ENCODE assay signal across 19 mouse cellular contexts in genomic region chr12:107690061-107690460, GRCm38 (mm10).
DNase-seq lines count a peak whose midpoint lies in the region; ATAC-seq and TF ChIP-seq lines count a peak whose summit lies in the region.
"Had no signal": no experiment of that assay in that cellular context is flagged by ENCODE, and none has a peak within 500 bp of the region (broad histone marks: within the 10 kb centered on the region; RNA-seq: fewer than 3 reads in every experiment).

No protein-coding gene starts in this region.

- no peak for TF ChIP-seq CTCF in hindbrain, postnatal 0 days (IDR thresholded peaks at IDR 0.05; ENCODE audit: low read depth)
- TF ChIP-seq CTCF in midbrain, postnatal 0 days (IDR thresholded peaks at IDR 0.05) = no peak

- no peak overlapping the region for H3K9ac ChIP-seq in hindbrain, postnatal 0 days (replicated peaks; ENCODE audit: low read length)
- H3K9ac ChIP-seq in hindbrain, embryonic 11.5 days (ENCODE audit: low read depth, low read length) = no peak overlapping the region
- no peak overlapping the region for H3K9ac ChIP-seq in midbrain, postnatal 0 days (replicated peaks; ENCODE audit: low read length, poor library complexity, severe bottlenecking)
- no peak overlapping the region for H3K9ac ChIP-seq in midbrain, embryonic 14.5 days (replicated peaks; ENCODE audit: low read length)
- H3K9ac ChIP-seq: forebrain, embryonic 13.5 days; forebrain, postnatal 0 days; heart, embryonic 12.5 days; hindbrain, embryonic 15.5 days had no signal

- ATAC-seq in hindbrain, postnatal 0 days = no peak
- no peak for ATAC-seq in hindbrain, embryonic 11.5 days (ENCODE audit: low FRiP score)
- no peak for ATAC-seq in midbrain, postnatal 0 days (ENCODE audit: low FRiP score)
- ATAC-seq in midbrain, embryonic 14.5 days (ENCODE audit: low FRiP score, low TSS enrichment) = no peak
- ATAC-seq: forebrain, embryonic 13.5 days; forebrain, postnatal 0 days; inflammation-experienced regulatory T-cells, adult 6 months; intestine, postnatal 0 days had no signal

- no peaks in the 10 kb centered on the region for H3K36me3 ChIP-seq in hindbrain, postnatal 0 days (ENCODE audit: insufficient read depth, low read length)
- no peaks in the 10 kb centered on the region for H3K36me3 ChIP-seq in hindbrain, embryonic 11.5 days (ENCODE audit: control insufficient read depth, insufficient read depth, low read length)
- no peaks in the 10 kb centered on the region for H3K36me3 ChIP-seq in midbrain, postnatal 0 days (ENCODE audit: insufficient read depth, low read length)
- H3K36me3 ChIP-seq in midbrain, embryonic 14.5 days (ENCODE audit: control insufficient read depth, insufficient read depth, low read length) = no peaks in the 10 kb centered on the region
- H3K36me3 ChIP-seq: embryonic facial prominence, embryonic 10.5 days; heart, embryonic 12.5 days; hindbrain, embryonic 10.5 days; hindbrain, embryonic 15.5 days had no signal

- H3K4me2 ChIP-seq in hindbrain, postnatal 0 days (ENCODE audit: low read depth, low read length) = no peak overlapping the region
- H3K4me2 ChIP-seq in hindbrain, embryonic 11.5 days (replicated peaks; ENCODE audit: low read depth, low read length) = no peak overlapping the region
- H3K4me2 ChIP-seq in midbrain, postnatal 0 days (ENCODE audit: low read depth, low read length, poor library complexity, severe bottlenecking) = no peak overlapping the region
- H3K4me2 ChIP-seq in midbrain, embryonic 14.5 days (ENCODE audit: low read length) = no peak overlapping the region
- H3K4me2 ChIP-seq: forebrain, embryonic 13.5 days; heart, embryonic 12.5 days; hindbrain, embryonic 15.5 days had no signal

- no peaks in the 10 kb centered on the region for H3K4me1 ChIP-seq in hindbrain, postnatal 0 days (ENCODE audit: insufficient read depth, low read length)
- no peaks in the 10 kb centered on the region for H3K4me1 ChIP-seq in hindbrain, embryonic 11.5 days (replicated peaks; ENCODE audit: control insufficient read depth, insufficient read depth, low read length)
- no peaks in the 10 kb centered on the region for H3K4me1 ChIP-seq in midbrain, postnatal 0 days (ENCODE audit: insufficient read depth, low read length)
- H3K4me1 ChIP-seq in midbrain, embryonic 14.5 days (ENCODE audit: control insufficient read depth, insufficient read depth, low read length) = no peaks in the 10 kb centered on the region
- H3K4me1 ChIP-seq: forebrain, embryonic 13.5 days had no signal

- 61% methylated on average over 3 of the region's 3 CpGs for WGBS in hindbrain, postnatal 0 days
- WGBS in hindbrain, embryonic 11.5 days = 94% methylated on average over 3 of the region's 3 CpGs
- 84% methylated on average over 3 of the region's 3 CpGs for WGBS in midbrain, postnatal 0 days
- WGBS in midbrain, embryonic 14.5 days = 88% methylated on average over 3 of the region's 3 CpGs

- no peaks in the 10 kb centered on the region for H3K27me3 ChIP-seq in hindbrain, postnatal 0 days (ENCODE audit: insufficient read depth, low read length)
- H3K27me3 ChIP-seq in hindbrain, embryonic 11.5 days (ENCODE audit: control insufficient read depth, insufficient read depth, low read length) = no peaks in the 10 kb centered on the region
- H3K27me3 ChIP-seq in midbrain, postnatal 0 days (ENCODE audit: insufficient read depth, low read length) = no peaks in the 10 kb centered on the region
- no peaks in the 10 kb centered on the region for H3K27me3 ChIP-seq in midbrain, embryonic 14.5 days (ENCODE audit: control insufficient read depth, insufficient read depth, low read length)
- H3K27me3 ChIP-seq: CH12.LX; forebrain, embryonic 13.5 days; heart, embryonic 12.5 days; hindbrain, embryonic 15.5 days had no signal

- H3K9me3 ChIP-seq in hindbrain, postnatal 0 days (ENCODE audit: low read length) = no peaks in the 10 kb centered on the region
- no peaks in the 10 kb centered on the region for H3K9me3 ChIP-seq in hindbrain, embryonic 11.5 days (ENCODE audit: control insufficient read depth, low read length)
- H3K9me3 ChIP-seq in midbrain, postnatal 0 days (ENCODE audit: low read length) = no peaks in the 10 kb centered on the region
- H3K9me3 ChIP-seq in midbrain, embryonic 14.5 days (ENCODE audit: control insufficient read depth, low read length) = no peaks in the 10 kb centered on the region
- H3K9me3 ChIP-seq: embryonic facial prominence, embryonic 10.5 days; forebrain, embryonic 13.5 days; heart, embryonic 12.5 days; hindbrain, embryonic 10.5 days; hindbrain, embryonic 15.5 days had no signal

- no peak overlapping the region for H3K27ac ChIP-seq in hindbrain, postnatal 0 days
- H3K27ac ChIP-seq in hindbrain, embryonic 11.5 days (ENCODE audit: low read depth, low read length) = no peak overlapping the region
- no peak overlapping the region for H3K27ac ChIP-seq in midbrain, postnatal 0 days (ENCODE audit: low read depth, low read length)
- H3K27ac ChIP-seq in midbrain, embryonic 14.5 days (replicated peaks; ENCODE audit: low read depth, low read length) = no peak overlapping the region
- H3K27ac ChIP-seq: embryonic facial prominence, embryonic 10.5 days; forebrain, embryonic 13.5 days; hindbrain, embryonic 10.5 days; hindbrain, embryonic 15.5 days had no signal

- peak; percentile 57 to 72 for DNase-seq in cerebellum, postnatal 10 days
- no peak for DNase-seq in cerebellum, adult 11 months
- DNase-seq in hindbrain, postnatal 0 days (ENCODE audit: low spot score) = peak; percentile 33
- no peak for DNase-seq in hindbrain, embryonic 11.5 days (ENCODE audit: low spot score)
- peak; percentile 13 for DNase-seq in midbrain, postnatal 0 days (ENCODE audit: low spot score)
- no peak for DNase-seq in midbrain, embryonic 14.5 days
- DNase-seq in heart, adult 18-20 months = no peak
- DNase-seq: adrenal gland, adult 8-10 months; adrenal gland, postnatal 36 days; forebrain, postnatal 0 days; gastrocnemius, postnatal 14 days had no signal

- H3K4me3 ChIP-seq in hindbrain, postnatal 0 days (ENCODE audit: low read length) = no peak overlapping the region
- no peak overlapping the region for H3K4me3 ChIP-seq in hindbrain, embryonic 11.5 days (ENCODE audit: low read depth, low read length)
- no peak overlapping the region for H3K4me3 ChIP-seq in midbrain, postnatal 0 days (ENCODE audit: low read depth, low read length)
- H3K4me3 ChIP-seq in midbrain, embryonic 14.5 days (replicated peaks; ENCODE audit: low read depth, low read length) = no peak overlapping the region
- H3K4me3 ChIP-seq: embryonic facial prominence, embryonic 10.5 days; forebrain, embryonic 13.5 days; heart, embryonic 12.5 days; hindbrain, embryonic 10.5 days; hindbrain, embryonic 15.5 days had no signal

Comparison
In these comparisons a context has a peak if more than half of its experiments do, and no peak if none do; other contexts are left out.
1. DNase-seq: peak in cerebellum, postnatal 10 days (2 of 2), hindbrain, postnatal 0 days (single experiment) and midbrain, postnatal 0 days (single experiment); none in cerebellum, adult 11 months (single experiment), hindbrain, embryonic 11.5 days (single experiment), midbrain, embryonic 14.5 days (single experiment) and heart, adult 18-20 months (0 of 2).